Mouse (Mus musculus): ENCODE results near the gene Etv2. TPM values are rescaled to one million over a fixed set of nuclear protein-coding genes. Genes with fewer than 3 reads are reported as not detected.
A peak's percentile ranks its signal among the peaks of the same experiment; 100 is the strongest.

Gene Etv2
- polyA plus RNA-seq (2012; rRNA removed) = not detected in 2 replicates

DNA sequence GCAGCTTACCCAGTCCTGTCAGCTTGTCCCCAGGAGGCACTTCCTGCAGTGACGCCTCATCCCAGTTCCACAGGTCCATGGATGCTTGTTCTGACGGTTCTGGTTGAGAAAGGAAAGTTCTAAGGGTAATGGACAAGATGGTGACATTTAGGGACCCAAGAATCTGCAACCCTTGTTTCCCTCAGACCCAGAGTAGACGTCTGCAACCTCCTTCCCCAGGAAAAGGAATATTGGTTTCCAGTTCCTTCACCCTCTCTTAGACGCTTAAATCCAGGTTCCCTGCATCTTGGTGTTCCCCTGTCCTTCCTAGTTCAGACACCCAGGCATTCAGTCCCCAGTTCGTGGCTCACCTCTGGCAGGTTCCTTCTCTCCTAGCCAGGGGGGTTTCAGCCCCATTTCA is at the start of gene Etv2:
Gene Etv2, minus strand, starts transcription at position 101 of the 400 bp plus-strand sequence.
- no peaks in the 10 kb centered on the region for H3K4me1 ChIP-seq (ENCODE audit: control insufficient read depth, insufficient read depth, insufficient read length)
- no peak within 1 kb of the TSS for H3K27ac ChIP-seq (ENCODE audit: insufficient read depth, low read length)
- 10% methylated on average over 5 of the region's 5 CpGs for WGBS
- H3K36me3 ChIP-seq (ENCODE audit: control insufficient read depth, insufficient read depth, low read length) = 0 out of 2 replicates have a peak, but pooled peaks cover 3% of the 10 kb centered on the region
- DNase-seq (ENCODE audit: low read depth in 1 of 2, low spot score in 2 of 2) = no peak
- H3K27me3 ChIP-seq (ENCODE audit: control insufficient read depth, insufficient read depth, low read length) = peaks cover 15% of the 10 kb centered on the region
- H3K4me3 ChIP-seq (ENCODE audit: extremely low read depth, insufficient read depth, insufficient read length) = no peak within 1 kb of the TSS
- no peak for TF ChIP-seq POLR2A (IDR thresholded peaks at IDR 0.05; ENCODE audit: low read depth, low read length)
- no peak for TF ChIP-seq CTCF (IDR thresholded peaks at IDR 0.05; ENCODE audit: extremely low read depth, insufficient read depth, insufficient read length, insufficient replicate concordance)

DNA sequence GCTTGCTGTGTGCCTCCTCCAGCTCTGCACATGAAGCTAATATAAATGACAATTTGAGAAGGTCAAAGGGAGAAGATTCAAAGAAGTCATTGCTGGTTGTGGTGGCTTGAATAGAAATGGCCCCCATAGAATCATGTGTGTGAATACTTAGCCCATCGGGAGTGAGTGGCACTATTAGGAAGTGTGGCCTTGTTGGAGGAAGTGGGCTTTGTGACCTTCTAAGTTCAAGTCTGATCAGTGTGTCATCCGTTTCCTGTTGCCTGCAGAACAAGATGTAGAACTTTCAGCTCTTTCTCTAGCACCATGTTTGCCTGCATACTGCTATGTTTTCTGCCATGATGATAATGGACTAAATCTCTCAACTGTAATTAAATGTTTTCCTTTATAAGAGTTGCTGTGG is 47.8 kb upstream of the Etv2 start:
- peaks cover 2% of the 10 kb centered on the region; the same call in 1 of the 2 replicates for H3K4me1 ChIP-seq (ENCODE audit: control insufficient read depth, insufficient read depth, insufficient read length)
- no peaks in the 10 kb centered on the region for H3K27me3 ChIP-seq (ENCODE audit: control insufficient read depth, insufficient read depth, low read length)
- no peak overlapping the region for H3K27ac ChIP-seq (ENCODE audit: insufficient read depth, low read length)
- DNase-seq (ENCODE audit: low read depth in 1 of 2, low spot score in 2 of 2) = no peak
- no peaks in the 10 kb centered on the region for H3K36me3 ChIP-seq (ENCODE audit: control insufficient read depth, insufficient read depth, low read length)
- 32% methylated on average over 2 of the region's 2 CpGs for WGBS
- TF ChIP-seq CTCF (IDR thresholded peaks at IDR 0.05; ENCODE audit: extremely low read depth, insufficient read depth, insufficient read length, insufficient replicate concordance) (no peak), POLR2A (IDR thresholded peaks at IDR 0.05; ENCODE audit: low read depth, low read length) (no peak)
- H3K4me3 ChIP-seq (ENCODE audit: extremely low read depth, insufficient read depth, insufficient read length) = no peak overlapping the region

GRCm38 (mm10) chr7:30681897-30682296 is 46.2 kb upstream of the Etv2 start:
- Histone ChIP-seq H3K27ac (ENCODE audit: insufficient read depth, low read length) (no peak overlapping the region), H3K4me3 (ENCODE audit: extremely low read depth, insufficient read depth, insufficient read length) (no peak overlapping the region), H3K36me3 (ENCODE audit: control insufficient read depth, insufficient read depth, low read length) (no peaks in the 10 kb centered on the region), H3K27me3 (ENCODE audit: control insufficient read depth, insufficient read depth, low read length) (no peaks in the 10 kb centered on the region), H3K4me1 (ENCODE audit: control insufficient read depth, insufficient read depth, insufficient read length) (peaks cover 2% of the 10 kb centered on the region; the same call in 1 of the 2 replicates)
- no peak for DNase-seq (ENCODE audit: low read depth in 1 of 2, low spot score in 2 of 2)
- WGBS = 90% methylated on average over 5 of the region's 5 CpGs
- TF ChIP-seq CTCF (IDR thresholded peaks at IDR 0.05; ENCODE audit: extremely low read depth, insufficient read depth, insufficient read length, insufficient replicate concordance) (no peak), POLR2A (IDR thresholded peaks at IDR 0.05; ENCODE audit: low read depth, low read length) (no peak)

- Histone ChIP-seq H3K36me3 (ENCODE audit: control insufficient read depth, insufficient read depth, low read length) (no peaks in the 10 kb centered on the region), H3K27ac (ENCODE audit: insufficient read depth, low read length) (no peak overlapping the region), H3K4me3 (ENCODE audit: extremely low read depth, insufficient read depth, insufficient read length) (no peak overlapping the region), H3K27me3 (ENCODE audit: control insufficient read depth, insufficient read depth, low read length) (no peaks in the 10 kb centered on the region), H3K4me1 (ENCODE audit: control insufficient read depth, insufficient read depth, insufficient read length) (no peaks in the 10 kb centered on the region; the same call in 1 of the 2 replicates)
- 78% methylated on average over 5 of the region's 5 CpGs for WGBS
- DNase-seq (ENCODE audit: low read depth in 1 of 2, low spot score in 2 of 2) = no peak
- TF ChIP-seq POLR2A (IDR thresholded peaks at IDR 0.05; ENCODE audit: low read depth, low read length) = no peak
- TF ChIP-seq CTCF (IDR thresholded peaks at IDR 0.05; ENCODE audit: extremely low read depth, insufficient read depth, insufficient read length, insufficient replicate concordance) = no peak
These were observed 42.8 kb upstream of the Etv2 start for GRCm38 (mm10) chr7:30678263-30678975.

GRCm38 (mm10) chr7:30671480-30671879 is 35.8 kb upstream of the Etv2 start, which contains the start of gene Pmis2:
Pmis2 (minus strand) TSS chr7:30671605.
- TF ChIP-seq CTCF (IDR thresholded peaks at IDR 0.05; ENCODE audit: extremely low read depth, insufficient read depth, insufficient read length, insufficient replicate concordance) (no peak), POLR2A (IDR thresholded peaks at IDR 0.05; ENCODE audit: low read depth, low read length) (no peak)
- no peak for DNase-seq (ENCODE audit: low read depth in 1 of 2, low spot score in 2 of 2)
- H3K27me3 ChIP-seq (ENCODE audit: control insufficient read depth, insufficient read depth, low read length) = no peaks in the 10 kb centered on the region
- no peak within 1 kb of the TSS for H3K27ac ChIP-seq (ENCODE audit: insufficient read depth, low read length)
- H3K4me1 ChIP-seq (ENCODE audit: control insufficient read depth, insufficient read depth, insufficient read length) = no peaks in the 10 kb centered on the region
- WGBS = 73% methylated on average over 9 of the region's 9 CpGs
- H3K36me3 ChIP-seq (ENCODE audit: control insufficient read depth, insufficient read depth, low read length) = no peaks in the 10 kb centered on the region
- no peak within 1 kb of the TSS for H3K4me3 ChIP-seq (ENCODE audit: extremely low read depth, insufficient read depth, insufficient read length)

DNA sequence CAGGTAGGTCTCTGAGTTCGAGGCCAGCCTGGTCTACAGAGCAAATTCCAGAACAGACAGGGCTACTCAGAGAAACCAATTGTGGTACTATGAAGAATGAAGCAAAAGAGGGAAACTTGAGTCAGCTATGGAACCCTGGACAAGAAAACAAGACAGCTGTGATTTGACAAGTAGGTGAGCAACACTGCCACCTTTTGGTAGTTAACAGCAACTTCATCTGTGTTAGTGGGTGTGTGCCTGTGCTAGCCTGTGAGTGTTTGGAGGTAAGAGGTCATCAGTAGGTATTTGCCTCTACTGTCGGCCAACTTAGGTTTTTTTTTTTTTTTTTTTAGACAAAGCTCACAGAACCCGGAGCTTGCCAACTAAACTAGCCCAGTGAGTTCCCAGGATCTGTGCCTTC is 33.6 kb upstream of the Etv2 start:
- Histone ChIP-seq H3K27me3 (ENCODE audit: control insufficient read depth, insufficient read depth, low read length) (no peaks in the 10 kb centered on the region; the same call in 1 of the 2 replicates), H3K4me3 (ENCODE audit: extremely low read depth, insufficient read depth, insufficient read length) (no peak overlapping the region), H3K36me3 (ENCODE audit: control insufficient read depth, insufficient read depth, low read length) (no peaks in the 10 kb centered on the region), H3K27ac (ENCODE audit: insufficient read depth, low read length) (no peak overlapping the region), H3K4me1 (ENCODE audit: control insufficient read depth, insufficient read depth, insufficient read length) (peaks cover 5% of the 10 kb centered on the region; the same call in 1 of the 2 replicates)
- TF ChIP-seq CTCF (IDR thresholded peaks at IDR 0.05; ENCODE audit: extremely low read depth, insufficient read depth, insufficient read length, insufficient replicate concordance) = no peak
- no peak for TF ChIP-seq POLR2A (IDR thresholded peaks at IDR 0.05; ENCODE audit: low read depth, low read length)
- 37% methylated on average over 3 of the region's 3 CpGs for WGBS
- peak in 1 of 2 experiments; percentile 28 for DNase-seq (ENCODE audit: low read depth in 1 of 2, low spot score in 2 of 2)

- no peak for DNase-seq (ENCODE audit: low read depth in 1 of 2, low spot score in 2 of 2)
- WGBS = 14% methylated on average over 11 of the region's 11 CpGs
- H3K27ac ChIP-seq (ENCODE audit: insufficient read depth, low read length) = no peak overlapping the region
These were observed 29.7 kb upstream of the Etv2 start for GRCm38 (mm10) chr7:30665321-30665720.

More at GRCm38 (mm10) chr7:30665321-30665720, 29.7 kb upstream of the Etv2 start:
- no peak for TF ChIP-seq CTCF (IDR thresholded peaks at IDR 0.05; ENCODE audit: extremely low read depth, insufficient read depth, insufficient read length, insufficient replicate concordance)
- TF ChIP-seq POLR2A (IDR thresholded peaks at IDR 0.05; ENCODE audit: low read depth, low read length) = no peak
- Histone ChIP-seq H3K4me1 (ENCODE audit: control insufficient read depth, insufficient read depth, insufficient read length) (peaks cover 5% of the 10 kb centered on the region; the same call in 1 of the 2 replicates), H3K27me3 (ENCODE audit: control insufficient read depth, insufficient read depth, low read length) (no peaks in the 10 kb centered on the region; the same call in 1 of the 2 replicates), H3K36me3 (ENCODE audit: control insufficient read depth, insufficient read depth, low read length) (peaks cover 5% of the 10 kb centered on the region), H3K4me3 (ENCODE audit: extremely low read depth, insufficient read depth, insufficient read length) (peak overlapping the region; percentile 95)

Measured in spleen, adult 2 months (tissue).